Mouse (Mus musculus): Measurements from ENCODE around the gene Trim52. TPM values are rescaled to one million over a fixed set of nuclear protein-coding genes. Genes with fewer than 3 reads are reported as not detected.

Trim52 gene
- total RNA-seq, 1 experiment from 2014 or later, result not detected

DNA sequence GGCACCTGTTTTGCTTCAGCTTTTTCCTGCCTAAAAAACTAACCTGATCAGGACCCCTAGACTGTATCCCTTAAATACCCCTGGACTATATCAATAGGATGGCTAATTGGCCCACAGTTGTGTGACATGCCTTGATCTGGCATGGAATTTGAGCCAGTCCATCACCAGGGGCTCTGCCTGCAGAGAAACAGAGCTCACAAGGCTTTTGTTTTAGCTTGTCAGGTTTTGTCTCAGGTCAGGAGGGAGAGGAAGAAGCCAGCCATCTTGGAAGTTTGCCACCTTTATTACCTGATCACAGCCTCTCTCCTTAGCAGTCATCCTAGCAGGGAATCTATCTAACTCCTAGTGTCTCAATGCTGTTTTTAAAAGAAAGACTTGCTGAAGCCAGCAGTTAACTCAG, 74.6 kb downstream of the Trim52 start:
- no peak for ATAC-seq (replicated peaks; ENCODE audit: insufficient number of reproducible peaks, low FRiP score, low TSS enrichment, poor library complexity, severe bottlenecking)

DNA sequence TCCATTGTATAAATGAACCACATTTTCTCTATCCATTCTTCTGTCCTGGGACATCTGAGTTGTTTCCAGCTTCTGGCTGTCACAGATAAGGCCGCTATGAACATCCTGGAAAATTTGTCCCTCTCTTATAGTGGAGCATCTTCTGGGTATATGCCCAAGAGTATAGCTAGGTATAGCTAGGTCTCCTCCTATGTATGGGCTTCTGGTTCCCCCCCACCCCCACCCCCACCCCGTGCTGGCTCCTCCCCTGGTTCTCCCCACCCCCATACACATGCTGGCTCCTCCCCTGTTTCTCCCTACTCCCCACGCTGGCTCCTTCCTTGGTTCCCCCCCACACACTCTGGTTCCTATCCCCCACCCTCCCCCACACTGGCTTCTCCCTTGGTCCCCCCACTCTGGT, 78.0 kb downstream of the Trim52 start:
- ATAC-seq (replicated peaks; ENCODE audit: insufficient number of reproducible peaks, low FRiP score, low TSS enrichment, poor library complexity, severe bottlenecking), result no peak

Other genes starting within 250 kb of the Trim52 start
- 81.2 to 123 TPM (median 94.5 TPM) in 3 replicates for gene Spry2, start 209.4 kb upstream of the Trim52 start, total RNA-seq (2017)